Comparison of ENCODE assay signal across 8 mouse cellular contexts in genomic region chr5:30666391-30667195, GRCm38 (mm10). TPM values are rescaled to one million over a fixed set of nuclear protein-coding genes. Genes with fewer than 3 reads are reported as not detected.
DNase-seq lines count a peak whose midpoint lies in the region; ATAC-seq and TF ChIP-seq lines count a peak whose summit lies in the region.

Gene Cenpa (plus strand): TSS chr5:30666777.

- TF ChIP-seq CTCF in CH12.LX (conservative IDR thresholded peaks at IDR 0.05 in 1 of 2, IDR thresholded peaks at IDR 0.05 in 1 of 2; ENCODE audit: low read depth in 2 of 2, low read length in 2 of 2), result no peak

- dilution Hi-C loops in CH12.LX (cut with MboI; ENCODE audit: extremely low pct_ligation_motif_present, extremely low pct_unique_long_range_greater_than_20kb, low sequenced_read_pairs), result no loop called here

- 2% methylated on average over 40 of the region's 40 CpGs for WGBS in forebrain, embryonic 11.5 days
- WGBS in heart, embryonic 16.5 days, result under 1% methylated on average over 40 of the region's 40 CpGs
- WGBS in liver, embryonic 15.5 days (ENCODE audit: insufficient replicate concordance), result under 1% methylated on average over 40 of the region's 40 CpGs
- under 1% methylated on average over 40 of the region's 40 CpGs for WGBS in neural tube, embryonic 12.5 days

- TF ChIP-seq POLR2A in CH12.LX (IDR thresholded peaks at IDR 0.05; ENCODE audit: low read depth, low read length), result peak; percentile 89

- no peak for TF ChIP-seq EP300 in CH12.LX (IDR thresholded peaks at IDR 0.05; ENCODE audit: low read length)

- H3K36me3 ChIP-seq in CH12.LX (replicated peaks in 1 of 2; ENCODE audit: control insufficient read depth in 1 of 2, insufficient read depth in 1 of 2, low read length in 1 of 2), result peaks cover 16 to 31% of the 10 kb centered on the region in 2 experiments
- H3K36me3 ChIP-seq in forebrain, embryonic 11.5 days (ENCODE audit: control insufficient read depth, insufficient read depth, low read length), result no peaks in the 10 kb centered on the region; the same call in 1 of the 2 replicates
- peaks cover 8% of the 10 kb centered on the region for H3K36me3 ChIP-seq in heart, embryonic 16.5 days (ENCODE audit: control insufficient read depth, insufficient read depth)
- peaks cover 39% of the 10 kb centered on the region for H3K36me3 ChIP-seq in liver, embryonic 15.5 days (replicated peaks)
- peaks cover 16% of the 10 kb centered on the region for H3K36me3 ChIP-seq in neural tube, embryonic 12.5 days

- H3K27ac ChIP-seq in CH12.LX (ENCODE audit: insufficient read depth, low read depth), result peak within 1 kb of the TSS; percentile 63
- H3K27ac ChIP-seq in forebrain, embryonic 11.5 days (ENCODE audit: low read depth, low read length), result peak within 1 kb of the TSS; percentile 73
- H3K27ac ChIP-seq in heart, embryonic 16.5 days (ENCODE audit: low read length), result peak within 1 kb of the TSS; percentile 96
- H3K27ac ChIP-seq in liver, embryonic 15.5 days (replicated peaks), result peak within 1 kb of the TSS; percentile 89
- no peak within 1 kb of the TSS for H3K27ac ChIP-seq in neural tube, embryonic 12.5 days

- H3K4me1 ChIP-seq in CH12.LX (ENCODE audit: control insufficient read depth in 1 of 2, insufficient read depth in 2 of 2), result peaks cover 7 to 27% of the 10 kb centered on the region in 2 experiments
- H3K4me1 ChIP-seq in forebrain, embryonic 11.5 days (replicated peaks; ENCODE audit: control insufficient read depth, insufficient read depth, low read length), result peaks cover 10% of the 10 kb centered on the region; the same call in 1 of the 2 replicates
- H3K4me1 ChIP-seq in heart, embryonic 16.5 days (ENCODE audit: control insufficient read depth, insufficient read depth, low read length), result peaks cover 22% of the 10 kb centered on the region
- peaks cover 38% of the 10 kb centered on the region for H3K4me1 ChIP-seq in liver, embryonic 15.5 days (replicated peaks)
- H3K4me1 ChIP-seq in neural tube, embryonic 12.5 days, result peaks cover 11% of the 10 kb centered on the region

- H3K4me3 ChIP-seq in CH12.LX (replicated peaks in 1 of 3; ENCODE audit: low read depth in 2 of 3, low read length in 2 of 3, poor library complexity in 1 of 3), result peak within 1 kb of the TSS; percentile 69 to 89 (median 79)
- peak within 1 kb of the TSS; percentile 83 for H3K4me3 ChIP-seq in forebrain, embryonic 11.5 days (ENCODE audit: low read depth, low read length)
- peak within 1 kb of the TSS; percentile 94 for H3K4me3 ChIP-seq in heart, embryonic 16.5 days (ENCODE audit: low read length)
- peak within 1 kb of the TSS; percentile 96 for H3K4me3 ChIP-seq in liver, embryonic 15.5 days (replicated peaks)
- H3K4me3 ChIP-seq in neural tube, embryonic 12.5 days, result peak within 1 kb of the TSS; percentile 77

- ATAC-seq in forebrain, embryonic 11.5 days (replicated peaks; ENCODE audit: low FRiP score), result peak; percentile 95
- ATAC-seq in heart, embryonic 16.5 days (replicated peaks; ENCODE audit: extremely low read depth, insufficient read depth, low FRiP score), result peak; percentile 95
- peak; percentile 93 for ATAC-seq in liver, embryonic 15.5 days (ENCODE audit: insufficient read depth)
- peak; percentile 96 for ATAC-seq in neural tube, embryonic 12.5 days (ENCODE audit: low FRiP score, low read depth)

- peaks cover 32% of the 10 kb centered on the region for H3K79me2 ChIP-seq in CH12.LX (replicated peaks; ENCODE audit: control insufficient read depth, extremely low read depth, insufficient read depth, poor library complexity, severe bottlenecking)

- no peaks in the 10 kb centered on the region for H3K27me3 ChIP-seq in CH12.LX (replicated peaks)
- no peaks in the 10 kb centered on the region for H3K27me3 ChIP-seq in forebrain, embryonic 11.5 days (ENCODE audit: control insufficient read depth, insufficient read depth, low read length)
- H3K27me3 ChIP-seq in heart, embryonic 16.5 days (ENCODE audit: control insufficient read depth, insufficient read depth, low read length), result no peaks in the 10 kb centered on the region
- no peaks in the 10 kb centered on the region for H3K27me3 ChIP-seq in liver, embryonic 15.5 days
- H3K27me3 ChIP-seq in neural tube, embryonic 12.5 days (replicated peaks), result no peaks in the 10 kb centered on the region

- H3K9ac ChIP-seq in CH12.LX (ENCODE audit: insufficient read depth, low read depth), result peak within 1 kb of the TSS; percentile 84
- peak within 1 kb of the TSS; percentile 92 for H3K9ac ChIP-seq in forebrain, embryonic 11.5 days (ENCODE audit: low read length)
- H3K9ac ChIP-seq in heart, embryonic 16.5 days (ENCODE audit: low read length), result peak within 1 kb of the TSS; percentile 90
- H3K9ac ChIP-seq in liver, embryonic 15.5 days, result peak within 1 kb of the TSS; percentile 98
- peak within 1 kb of the TSS; percentile 72 for H3K9ac ChIP-seq in neural tube, embryonic 12.5 days

- peaks cover 7% of the 10 kb centered on the region for H3K9me3 ChIP-seq in CH12.LX (replicated peaks; ENCODE audit: low read length)
- H3K9me3 ChIP-seq in forebrain, embryonic 11.5 days (ENCODE audit: control insufficient read depth, low read length), result no peaks in the 10 kb centered on the region
- no peaks in the 10 kb centered on the region for H3K9me3 ChIP-seq in heart, embryonic 16.5 days (replicated peaks; ENCODE audit: control insufficient read depth, low read length)
- no peaks in the 10 kb centered on the region for H3K9me3 ChIP-seq in liver, embryonic 15.5 days (replicated peaks)
- H3K9me3 ChIP-seq in neural tube, embryonic 12.5 days, result no peaks in the 10 kb centered on the region

- peak within 1 kb of the TSS; percentile 69 for H3K4me2 ChIP-seq in CH12.LX (ENCODE audit: insufficient read depth, low read depth, poor library complexity, severe bottlenecking)
- peak within 1 kb of the TSS; percentile 56 for H3K4me2 ChIP-seq in forebrain, embryonic 11.5 days (ENCODE audit: low read depth, low read length, severe bottlenecking)
- H3K4me2 ChIP-seq in heart, embryonic 16.5 days (ENCODE audit: low read depth, low read length), result peak within 1 kb of the TSS; percentile 72
- H3K4me2 ChIP-seq in liver, embryonic 15.5 days, result peak within 1 kb of the TSS; percentile 80
- H3K4me2 ChIP-seq in neural tube, embryonic 12.5 days (replicated peaks), result peak within 1 kb of the TSS; percentile 79

- in situ Hi-C loops in CH12.LX (cut with MboI; ENCODE audit: low pct_ligation_motif_present, low pct_unique_long_range_greater_than_20kb, low sequenced_read_pairs), result no loop called here

- peak; percentile 97 for DNase-seq in CH12.LX (ENCODE audit: extremely low read depth)
- DNase-seq in c-Kit-positive CD71-positive TER-119-negative erythroid progenitor cells, embryonic 14.5 days (ENCODE audit: low read depth), result peak; percentile 95
- DNase-seq in forebrain, embryonic 11.5 days (ENCODE audit: low spot score), result peak; percentile 89
- DNase-seq in kidney, postnatal 36 days, result peak; percentile 92 to 99
- peak; percentile 97 for DNase-seq in telencephalon, adult 2 months (ENCODE audit: low read depth, low spot score)

- TF ChIP-seq RAD21 in CH12.LX (IDR thresholded peaks at IDR 0.05; ENCODE audit: low read depth, low read length), result no peak

TF ChIP-seq in CH12.LX, 34 proteins besides CTCF, POLR2A, EP300 and RAD21 (continues in another document):
- TF ChIP-seq E2F4 (IDR thresholded peaks at IDR 0.05; ENCODE audit: insufficient replicate concordance, low read depth, low read length) (peak; percentile 73; the same call in 1 of the 2 replicates), PAX5 (IDR thresholded peaks at IDR 0.05; ENCODE audit: low read length) (no peak), MAFK (IDR thresholded peaks at IDR 0.05; ENCODE audit: insufficient replicate concordance, low read length) (no peak), NELFE (IDR thresholded peaks at IDR 0.05; ENCODE audit: low read depth, low read length) (peak; percentile 90), ZC3H11A (IDR thresholded peaks at IDR 0.05; ENCODE audit: low read depth, low read length) (no peak), GABPA (IDR thresholded peaks at IDR 0.05; ENCODE audit: insufficient replicate concordance, low read depth, low read length) (no peak), JUND (conservative IDR thresholded peaks at IDR 0.05; ENCODE audit: low read depth, low read length) (no peak), MEF2A (IDR thresholded peaks at IDR 0.05; ENCODE audit: borderline replicate concordance, low read depth, low read length) (0 out of 2 replicates have a peak, but pooled peaks have one; percentile 28), TBP (conservative IDR thresholded peaks at IDR 0.05; ENCODE audit: low read depth, low read length) (peak; percentile 95), CHD1 (IDR thresholded peaks at IDR 0.05; ENCODE audit: low read depth, low read length) (no peak), MXI1 (IDR thresholded peaks at IDR 0.05; ENCODE audit: low read depth, low read length) (peak; percentile 50), ELF1 (IDR thresholded peaks at IDR 0.05; ENCODE audit: low read depth, low read length) (peak; percentile 81), ZKSCAN1 (IDR thresholded peaks at IDR 0.05; ENCODE audit: borderline replicate concordance, low read depth, low read length) (no peak), SMC3 (IDR thresholded peaks at IDR 0.05; ENCODE audit: low read depth, low read length) (no peak), NRF1 (IDR thresholded peaks at IDR 0.05; ENCODE audit: low read depth, low read length) (no peak), BHLHE40 (IDR thresholded peaks at IDR 0.05; ENCODE audit: low read depth, low read length) (no peak), HCFC1 (IDR thresholded peaks at IDR 0.05; ENCODE audit: low read depth, low read length) (peak; percentile 69), UBTF (IDR thresholded peaks at IDR 0.05; ENCODE audit: low read depth, low read length) (no peak), JUN (IDR thresholded peaks at IDR 0.05; ENCODE audit: insufficient read depth, low read depth, low read length) (no peak), RCOR1 (conservative IDR thresholded peaks at IDR 0.05; ENCODE audit: low read depth, low read length) (no peak), POLR2AphosphoS2 (IDR thresholded peaks at IDR 0.05; ENCODE audit: low read depth, low read length) (peak; percentile 86; the same call in 1 of the 2 replicates), ETS1 (conservative IDR thresholded peaks at IDR 0.05; ENCODE audit: low read depth, low read length) (peak; percentile 8; the same call in 1 of the 2 replicates), MAZ (IDR thresholded peaks at IDR 0.05; ENCODE audit: low read depth, low read length) (0 out of 2 replicates have a peak, but pooled peaks have one; percentile 26)

RNA-seq across cellular contexts. Expression of gene Cenpa, which starts in this region (rescaled TPM):
- total RNA-seq in CH12.LX (2012; rRNA removed) (89.4 and 99.1 TPM in 2 replicates), CH12.LX (2014; rRNA removed) (125 and 138 TPM in 2 replicates)
- polyA plus RNA-seq in CH12.LX (2012; ENCODE audit: insufficient read length, low read depth), result 143 and 163 TPM in 2 replicates
- polyA plus RNA-seq in forebrain, embryonic 11.5 days (2014; fragmentation: Nextera tagmentation; extraction: Ambion mirVana), result 439 and 447 TPM in 2 replicates
- polyA plus RNA-seq in heart, embryonic 16.5 days (2015; fragmentation: Nextera tagmentation; extraction: Ambion mirVana), result 210 and 225 TPM in 2 replicates
- 180 and 194 TPM in 2 replicates for polyA plus RNA-seq in liver, embryonic 15.5 days (2015; fragmentation: Nextera tagmentation; extraction: Ambion mirVana)
- 210 and 233 TPM in 2 replicates for polyA plus RNA-seq in neural tube, embryonic 12.5 days (2016; fragmentation: Nextera tagmentation; extraction: Ambion mirVana)
